Mouse (Mus musculus): ENCODE data around the gene Syce2.

DNA sequence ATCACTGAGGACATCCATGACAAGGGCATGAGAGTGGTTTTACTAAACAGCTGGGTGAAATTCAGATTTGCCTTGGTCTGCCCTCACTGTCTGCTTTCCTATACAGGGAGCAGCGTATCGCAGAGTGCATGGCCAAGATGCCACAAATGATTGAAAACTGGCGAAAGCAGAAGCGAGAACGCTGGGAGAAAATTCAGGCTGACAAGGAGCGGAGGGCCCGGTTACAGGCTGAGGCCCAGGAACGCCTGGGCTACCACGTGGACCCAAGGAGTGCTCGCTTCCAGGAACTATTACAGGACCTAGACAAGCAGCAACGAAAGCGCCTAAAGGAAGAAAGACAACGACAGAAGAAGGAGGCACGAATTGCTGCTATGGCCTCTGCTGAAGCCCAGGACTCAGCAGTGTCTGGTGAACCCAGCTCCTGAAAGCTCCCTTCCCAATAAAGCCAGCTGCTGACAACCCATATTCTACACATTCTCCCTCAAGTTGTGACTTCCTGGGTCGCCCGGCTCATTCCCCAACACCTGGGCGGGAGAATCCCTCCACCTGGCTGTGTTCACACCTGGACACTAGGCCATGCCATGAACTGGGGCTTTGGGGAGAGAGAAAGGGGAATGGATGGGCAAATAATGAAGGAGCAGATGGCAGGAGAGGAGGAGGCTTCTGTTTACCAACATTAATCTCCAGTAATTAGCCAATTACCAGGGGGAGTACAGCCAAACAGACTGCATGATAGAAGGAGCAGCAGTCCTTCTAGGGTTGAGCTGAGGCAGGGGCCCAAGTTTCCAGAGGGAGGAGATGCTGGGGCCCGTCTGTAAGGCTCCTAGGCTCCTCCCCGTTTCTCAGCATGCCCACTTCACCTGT is 37.7 kb upstream of the Syce2 start:
- TF ChIP-seq ZC3H11A (IDR thresholded peaks at IDR 0.05; ENCODE audit: borderline replicate concordance, low read depth, low read length) (no peak), MAFK (IDR thresholded peaks at IDR 0.05; ENCODE audit: insufficient read depth, low read depth, low read length) (no peak)

Measured in ES-E14 (cell line).